Mouse (Mus musculus) A20 (cell line): ENCODE results near the gene Arhgef9.

Experiments used
- DNase-seq: peaks from one replicate; pipeline ENCODE4 v3.0.0-alpha.2; 2011; ENCODE audit warnings: low read depth, low spot score

Arhgef9 gene

DNA sequence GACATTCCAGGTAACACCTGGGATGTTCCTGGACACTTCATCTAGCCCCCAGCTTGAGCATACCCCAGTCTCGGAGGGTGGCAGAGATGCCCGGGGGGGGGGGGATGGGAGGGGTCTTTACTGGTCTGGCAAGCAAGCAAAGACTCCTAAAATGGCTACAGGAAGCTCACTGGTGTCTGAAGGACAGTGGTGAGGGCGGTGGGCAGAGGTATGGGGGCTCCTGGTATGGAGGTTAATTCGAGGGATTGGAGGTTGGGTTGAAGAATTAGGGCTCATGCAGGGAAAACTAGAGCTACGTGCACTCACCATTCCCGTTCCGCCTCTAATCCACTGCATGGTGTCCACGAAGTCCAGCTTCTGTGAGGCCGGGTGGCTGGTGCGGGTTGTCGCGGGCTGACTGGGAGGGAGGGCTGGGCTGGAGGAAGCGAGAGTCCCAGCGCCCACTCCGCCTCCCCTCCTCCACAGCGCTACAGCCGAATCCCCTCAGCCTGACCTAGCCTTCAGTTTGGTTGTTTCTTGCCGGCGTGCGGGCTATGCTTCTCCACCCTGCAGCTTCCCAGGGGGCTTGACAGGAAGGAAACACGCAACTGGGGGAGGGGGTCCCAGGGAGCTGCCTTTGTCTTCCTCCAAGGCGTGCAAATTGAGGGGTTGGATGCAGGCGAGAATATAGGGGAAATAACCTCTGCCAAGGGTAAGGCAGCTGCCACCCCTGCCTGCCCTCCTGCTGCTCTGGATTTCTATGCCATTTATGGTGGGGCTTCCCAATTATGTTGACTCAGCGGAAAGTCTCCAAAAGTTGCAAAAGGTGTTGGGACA lies at the start of gene Arhgef9:
Gene Arhgef9 (minus strand): TSS at position 753 of the 816 bp plus-strand sequence.
- DNase-seq: no peak

DNA sequence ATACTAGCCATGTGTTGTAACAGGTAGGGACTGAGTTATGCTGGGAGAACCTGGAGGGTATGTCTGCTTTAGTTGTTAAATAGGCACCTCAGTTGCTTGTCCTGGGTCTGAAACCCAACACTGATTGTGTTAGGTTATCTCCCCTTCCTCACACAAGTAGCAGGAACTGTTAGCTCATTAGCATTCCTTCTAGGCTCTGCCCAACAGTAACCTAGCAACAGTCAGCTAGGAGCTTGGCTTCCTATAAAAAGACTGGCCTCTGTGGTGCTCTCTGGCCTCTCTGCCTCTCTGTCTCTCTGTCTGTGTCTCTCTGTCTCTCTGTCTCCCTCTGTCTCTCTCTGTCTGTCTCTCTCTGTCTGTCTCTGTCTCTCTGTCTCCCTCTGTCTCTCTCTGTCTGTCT lies 42.2 kb upstream of the Arhgef9 start:
- DNase-seq: no peak

DNA sequence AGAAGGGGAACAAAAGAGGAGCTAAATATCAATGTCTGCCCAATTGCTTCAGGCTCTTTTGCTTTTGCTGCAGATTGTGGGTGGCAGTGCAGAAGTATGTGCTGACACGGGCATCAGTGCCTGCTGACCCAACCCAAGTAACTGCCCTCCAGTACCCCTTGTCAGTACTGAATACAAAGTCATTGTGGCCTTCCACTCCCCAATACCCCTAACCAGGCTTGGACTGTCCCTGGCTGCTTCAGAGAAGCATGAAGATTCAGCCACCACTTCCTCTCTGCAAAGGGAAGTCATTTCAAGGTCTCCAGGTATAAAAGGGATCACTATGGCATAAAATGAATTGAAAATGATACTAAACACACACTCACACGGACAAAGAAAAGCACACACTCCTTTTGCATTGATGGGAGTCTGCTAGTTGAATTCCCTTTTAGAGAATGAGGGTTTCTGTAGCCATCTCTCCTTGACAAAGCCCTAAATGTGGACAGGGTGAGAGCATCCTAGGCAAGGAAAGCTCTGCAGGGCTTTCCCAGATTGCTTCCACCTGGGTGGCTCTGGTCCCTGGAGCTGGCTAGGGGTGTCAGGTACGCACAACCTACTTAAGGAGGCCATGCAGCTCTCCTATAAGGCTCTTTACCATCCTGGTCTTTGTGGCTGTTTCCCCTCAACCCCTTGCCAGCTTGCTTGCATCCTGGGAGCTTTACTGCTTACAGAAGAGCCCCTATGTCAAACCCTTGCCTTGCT lies 1.1 kb downstream of the Arhgef9 start:
- peak; percentile 4 for DNase-seq

DNA sequence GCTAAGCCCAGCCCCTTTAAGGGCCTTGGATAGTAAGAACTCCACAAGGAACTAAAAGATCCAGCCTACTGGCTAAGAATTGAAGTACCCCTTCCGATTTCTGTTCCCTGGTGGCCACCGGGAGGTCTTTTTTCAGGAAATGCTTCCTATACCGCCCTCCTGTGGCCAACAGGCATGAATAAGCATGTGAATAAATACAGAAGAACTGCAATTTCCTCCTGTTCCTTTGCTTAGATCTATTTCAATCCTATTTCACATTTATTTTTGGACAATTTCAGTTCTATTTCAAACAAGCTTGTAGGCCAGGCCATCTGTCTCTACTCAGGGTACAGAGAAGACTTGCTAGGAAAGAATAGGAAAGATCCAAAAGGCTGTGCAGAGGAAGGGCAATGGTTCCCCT lies 20.7 kb downstream of the Arhgef9 start:
- peak; percentile 60 for DNase-seq

DNA sequence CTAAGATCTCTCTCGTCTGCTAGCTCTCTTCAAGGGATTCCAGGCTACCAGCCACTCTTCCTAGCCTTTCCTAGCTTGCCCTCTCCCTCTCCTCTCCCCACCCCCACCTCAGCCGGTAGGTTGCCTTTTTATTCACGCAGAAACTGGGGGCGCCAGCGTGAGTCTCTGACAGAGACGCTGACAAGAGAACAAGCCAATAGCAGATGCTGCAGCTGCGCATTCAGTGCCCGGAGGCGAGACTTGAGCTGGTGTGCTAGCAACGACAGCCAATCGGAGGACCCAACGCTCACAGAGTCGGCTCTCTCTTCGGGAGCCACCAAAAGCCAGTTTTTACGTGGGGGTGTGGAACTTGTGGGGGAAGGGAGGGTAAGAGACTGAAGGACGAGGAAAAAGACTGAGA lies 30.3 kb downstream of the Arhgef9 start:
- peak; percentile 89 for DNase-seq

DNA sequence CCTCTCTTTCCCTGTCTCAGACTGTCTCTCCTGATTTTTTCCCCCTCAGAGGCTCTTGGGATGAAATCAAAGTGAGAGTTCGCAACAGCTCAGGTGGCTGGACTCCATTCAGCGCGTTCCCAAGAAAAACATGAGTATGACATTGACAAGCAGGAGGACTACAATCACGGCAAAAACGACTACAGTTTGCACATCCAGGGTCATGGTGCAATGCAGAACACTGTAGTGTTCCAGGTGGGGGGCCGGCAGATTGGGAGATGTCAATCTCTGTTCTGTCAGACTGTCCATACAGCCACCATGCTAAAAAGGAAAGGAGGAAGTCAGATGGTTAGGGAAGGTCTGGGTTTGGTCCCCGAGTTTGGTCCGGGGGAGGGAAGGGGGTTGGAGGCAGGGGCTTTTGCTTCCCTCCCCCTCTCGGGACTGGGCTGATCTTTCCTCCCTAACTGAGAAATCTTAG lies 31.0 kb downstream of the Arhgef9 start:
- peak; percentile 59 for DNase-seq

DNA sequence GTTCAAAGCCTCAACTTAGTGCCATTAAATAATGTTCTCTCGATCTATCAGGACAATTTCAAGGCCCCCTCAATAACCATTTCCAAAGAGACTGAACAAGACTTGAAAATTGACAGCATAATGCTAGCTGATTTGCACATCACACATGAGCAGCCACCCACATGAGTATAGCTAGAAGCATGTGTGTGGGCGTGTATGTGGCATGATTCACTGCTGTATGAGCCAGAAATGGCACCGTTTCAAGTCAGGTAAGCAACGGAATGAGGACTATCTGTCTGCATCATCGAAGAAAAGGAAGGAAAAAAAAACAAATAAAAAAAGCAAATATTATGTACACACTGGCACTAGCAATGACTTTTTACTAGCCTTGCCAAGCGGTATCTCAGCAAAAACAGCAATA lies 32.5 kb downstream of the Arhgef9 start:
- peak; percentile 45 for DNase-seq

DNA sequence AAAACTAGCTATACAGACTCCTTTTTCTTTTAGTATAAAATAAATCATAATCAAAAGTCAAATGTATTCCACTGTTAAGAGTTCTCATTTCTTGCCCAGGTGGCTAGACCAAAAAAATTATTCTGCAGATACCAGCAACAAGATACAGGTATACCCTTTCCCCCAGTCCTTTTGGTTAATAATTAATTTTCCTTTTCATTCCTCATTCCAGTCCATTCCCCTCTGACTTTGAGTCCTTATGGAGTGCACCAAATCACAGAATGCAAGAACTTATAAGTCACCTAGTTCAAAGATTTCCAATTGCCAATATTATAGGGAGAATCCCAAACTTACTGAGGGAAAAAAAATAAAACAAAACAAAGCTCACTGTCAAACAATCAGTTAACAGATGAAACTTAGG lies 33.2 kb downstream of the Arhgef9 start:
- DNase-seq: no peak

DNA sequence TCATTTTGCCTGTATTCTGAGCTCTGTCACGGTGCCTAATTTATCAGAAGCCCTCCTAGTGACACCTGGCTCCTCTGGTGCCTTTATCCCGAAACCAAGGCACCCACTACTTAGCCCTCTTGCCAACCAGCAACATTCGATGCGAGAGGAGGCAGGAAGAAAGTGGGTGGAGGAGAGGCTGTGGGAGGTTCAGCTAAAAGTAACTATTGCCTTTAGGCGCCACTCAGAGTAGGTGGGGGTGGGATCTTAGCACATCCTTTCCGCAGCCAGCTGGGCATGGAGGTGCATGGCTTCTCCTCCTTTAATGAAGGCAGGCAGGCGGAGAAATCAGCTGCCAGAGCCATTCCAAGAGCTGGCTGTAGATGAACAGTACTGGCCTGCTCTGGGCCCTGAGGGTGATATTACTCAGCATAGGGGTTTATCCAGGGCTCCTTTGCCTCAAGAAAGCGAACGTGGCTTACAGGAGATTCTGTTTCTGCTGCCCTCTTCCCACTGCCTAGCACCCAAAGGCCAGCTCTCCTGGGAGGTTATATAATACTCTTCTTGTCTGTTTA lies 39.7 kb downstream of the Arhgef9 start:
- no peak for DNase-seq

DNA sequence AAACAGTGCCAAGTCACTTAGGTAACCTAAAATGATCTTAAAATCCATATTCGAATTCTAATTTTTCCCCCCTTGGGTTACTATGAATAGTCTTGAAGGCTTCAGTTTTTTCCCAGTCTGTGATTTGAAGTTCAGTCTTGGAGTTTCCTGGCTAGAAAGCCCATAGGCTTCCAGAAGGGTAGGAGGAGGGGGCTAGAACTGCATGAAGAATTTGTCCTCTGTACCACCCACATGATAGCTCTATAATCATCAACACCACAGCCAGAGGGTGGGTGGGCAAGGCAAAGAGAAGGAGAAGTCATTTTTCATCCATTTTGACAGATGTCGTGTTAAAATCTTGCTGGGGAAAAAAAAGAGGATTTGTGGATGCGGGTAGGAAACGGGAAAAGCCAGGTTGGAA lies 58.0 kb downstream of the Arhgef9 start:
- DNase-seq: no peak

DNA sequence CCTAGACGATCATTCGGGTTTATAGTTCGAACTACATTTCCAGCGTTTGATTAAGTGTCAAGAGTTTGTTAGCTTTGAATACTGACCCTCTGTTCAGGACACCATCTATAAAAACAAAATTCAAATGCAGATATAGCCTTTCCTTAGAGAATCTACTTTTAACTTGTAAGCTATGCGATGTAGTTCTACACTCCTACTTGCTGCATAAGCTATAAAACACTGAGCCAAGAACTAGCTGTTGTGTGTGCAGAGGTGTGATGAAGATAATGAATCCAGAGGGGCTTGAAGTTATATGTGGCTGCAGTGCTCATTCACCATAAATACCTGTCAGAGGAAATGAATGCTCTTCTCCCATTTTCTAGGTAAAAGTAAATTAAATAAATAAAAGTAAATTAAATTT lies 63.2 kb downstream of the Arhgef9 start:
- no peak for DNase-seq

DNA sequence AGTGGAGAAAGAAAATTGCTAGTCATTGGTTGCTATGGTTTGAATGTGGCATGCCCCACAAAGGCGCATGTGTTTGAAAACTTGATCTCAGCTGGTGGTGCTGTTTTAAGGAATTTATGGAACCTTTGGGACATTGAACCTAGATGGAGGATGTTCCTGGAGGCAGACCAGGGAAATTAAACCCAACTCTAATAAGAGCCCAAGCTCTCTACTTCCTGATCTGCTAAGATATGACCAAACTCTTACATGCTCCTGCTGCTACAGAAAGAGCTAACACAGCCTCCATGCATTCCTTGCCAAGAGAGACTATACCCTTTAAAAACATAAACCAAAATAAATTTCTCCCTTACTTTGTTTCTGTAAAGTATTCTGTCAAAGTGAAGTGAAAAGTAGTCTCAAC lies 63.7 kb downstream of the Arhgef9 start:
- DNase-seq: no peak

DNA sequence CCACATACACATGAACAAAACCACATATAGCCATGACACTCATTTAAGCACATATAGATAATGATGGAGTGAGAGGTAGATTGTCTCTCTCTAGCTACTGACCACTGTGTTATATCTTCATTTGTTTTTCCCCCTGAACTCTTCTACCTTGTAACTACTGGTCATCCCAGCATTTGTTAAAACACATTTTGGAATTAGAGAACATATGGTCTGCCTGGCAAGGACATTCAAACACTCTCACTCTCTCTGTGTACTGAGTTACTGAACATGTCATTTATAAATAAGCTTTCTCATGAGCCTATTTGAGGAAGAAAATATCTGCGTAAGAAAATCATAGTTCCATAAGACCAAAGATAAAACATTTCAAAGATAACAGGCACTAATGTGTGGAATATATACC lies 64.9 kb downstream of the Arhgef9 start:
- DNase-seq: no peak

DNA sequence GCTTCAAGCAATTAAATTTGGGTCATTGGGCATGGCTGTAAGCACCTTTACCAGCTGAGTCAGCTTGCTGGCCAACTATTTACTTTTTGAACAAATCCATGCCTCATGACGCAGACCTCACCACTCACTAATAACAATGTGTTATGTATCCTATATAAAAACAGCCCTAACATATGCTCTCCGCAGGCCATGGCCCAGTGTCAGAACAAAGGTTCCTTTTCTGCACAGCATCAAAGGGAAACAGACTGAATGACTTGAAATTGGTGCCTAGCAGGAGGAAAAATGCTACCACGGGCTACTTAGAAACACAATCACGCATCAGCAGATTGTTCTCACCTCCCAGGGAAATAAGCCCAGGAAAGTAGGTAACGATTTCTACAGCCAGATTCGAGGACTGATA lies 73.2 kb downstream of the Arhgef9 start:
- DNase-seq: no peak

DNA sequence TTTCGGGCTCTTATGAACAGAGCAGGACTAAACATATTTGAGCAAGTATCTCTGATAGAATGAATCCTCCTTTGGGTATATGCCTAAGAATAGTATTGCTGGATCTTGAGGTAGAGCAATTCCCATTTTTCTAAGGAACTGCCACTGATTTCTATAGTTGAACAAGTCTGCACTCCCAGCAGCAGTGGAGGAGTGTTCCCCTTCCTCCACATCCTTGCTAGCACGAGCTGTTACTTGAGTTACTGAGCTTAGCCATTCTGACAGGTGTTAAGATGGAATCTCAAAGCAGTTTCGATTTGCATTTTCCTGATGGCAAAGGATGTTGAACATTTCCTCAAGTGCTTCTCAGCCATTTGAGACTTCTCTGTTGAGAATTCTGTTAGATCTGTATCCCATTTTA lies 92.3 kb downstream of the Arhgef9 start:
- DNase-seq: no peak

DNA sequence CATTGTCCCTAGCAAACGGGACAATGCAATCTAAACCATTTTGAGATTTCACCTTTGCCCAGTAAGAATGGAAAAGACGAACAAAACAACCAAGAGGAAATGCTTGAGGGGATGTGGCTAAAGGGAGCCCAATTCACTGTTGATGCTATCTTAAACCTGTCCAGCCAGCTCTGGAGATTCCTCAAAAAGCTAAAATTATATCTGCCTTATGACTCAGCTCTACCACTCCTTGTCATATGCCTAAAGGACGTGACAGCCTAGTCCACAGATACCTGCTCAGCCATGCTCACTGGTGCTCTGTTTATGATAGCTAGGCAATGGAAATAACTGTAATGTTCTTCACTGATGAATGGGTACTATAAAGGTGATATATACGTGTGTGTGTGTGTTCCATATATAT lies 109.0 kb downstream of the Arhgef9 start:
- DNase-seq: no peak

DNA sequence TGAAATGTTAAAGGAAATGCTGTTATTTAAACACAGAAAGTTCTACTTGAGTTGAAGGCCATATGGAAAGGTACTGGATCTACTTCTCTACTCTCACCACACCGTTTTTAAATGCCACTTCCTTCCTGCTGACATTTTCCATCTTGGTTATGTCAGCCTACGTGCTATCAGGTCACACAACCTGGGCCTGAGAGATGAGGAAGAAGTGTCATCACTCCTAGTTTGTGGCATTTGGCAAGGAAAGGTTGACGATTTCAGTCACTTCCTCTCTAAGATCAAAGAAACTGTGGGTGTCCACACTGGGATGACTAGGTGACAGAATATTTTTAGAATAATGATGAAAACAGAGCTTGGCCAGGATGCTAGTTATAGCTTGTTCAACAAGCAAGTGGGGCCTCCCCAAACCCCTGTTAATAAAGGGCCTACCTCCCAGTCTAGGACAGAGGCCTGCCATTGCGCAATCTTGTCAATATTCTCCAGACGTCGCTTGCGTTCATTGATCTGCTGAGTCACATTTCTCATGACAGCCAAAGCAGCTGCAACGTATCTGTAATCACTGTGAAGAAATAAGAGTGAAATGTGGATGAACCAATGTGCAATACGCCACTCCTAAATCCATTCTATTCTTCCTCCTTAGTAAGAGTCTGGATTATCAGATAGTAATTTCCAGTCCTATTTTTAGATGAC lies 119.5 kb downstream of the Arhgef9 start:
- DNase-seq: no peak

DNA sequence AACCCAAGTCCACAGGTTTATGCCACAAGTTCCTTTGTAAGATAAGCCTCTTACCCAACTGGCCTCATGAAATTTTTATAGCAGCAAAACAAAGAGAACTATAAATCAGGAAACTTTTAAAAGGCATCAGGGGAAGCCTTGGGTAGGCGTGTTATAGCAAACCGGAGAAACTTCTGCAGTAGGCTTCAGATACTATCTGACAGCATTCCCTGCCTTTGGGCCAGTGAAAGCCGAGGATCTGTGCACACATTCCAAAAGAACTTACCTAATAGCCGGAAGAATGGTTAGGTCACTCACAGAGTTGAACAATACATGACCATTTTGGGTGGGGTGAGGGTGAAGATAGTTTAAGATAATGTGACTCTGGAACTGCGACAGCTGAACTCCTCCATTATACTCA lies 168.7 kb downstream of the Arhgef9 start:
- DNase-seq: no peak

DNA sequence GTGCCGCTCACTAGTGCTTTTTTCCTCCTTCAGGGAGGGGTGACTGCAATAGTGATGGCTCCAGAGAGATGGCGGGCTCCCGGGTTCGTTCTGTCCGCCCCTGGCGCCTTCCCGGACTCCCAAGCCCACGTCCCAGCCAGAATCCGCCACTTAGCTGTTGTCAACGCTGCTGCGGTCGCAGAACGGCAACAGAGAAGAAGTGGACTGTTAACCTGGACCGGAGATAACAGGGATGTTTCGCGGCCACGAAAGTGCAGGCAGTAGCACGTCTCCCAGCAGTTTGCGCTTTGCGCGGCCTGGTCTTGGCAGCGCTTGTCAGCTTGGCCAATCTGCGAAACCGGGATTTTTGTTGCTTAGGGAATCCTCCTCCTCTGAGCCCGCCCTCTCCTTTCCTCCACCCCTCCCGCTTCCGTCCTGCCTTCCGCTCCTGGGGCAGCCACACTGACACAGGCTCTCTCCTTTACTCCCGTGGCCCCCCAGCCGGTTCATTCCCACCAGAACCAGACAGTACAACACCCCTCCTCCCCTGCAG lies 170.2 kb downstream of the Arhgef9 start, which contains the start of gene Spin4:
Gene Spin4 (minus strand): TSS at position 322 of the 532 bp plus-strand sequence.
- peak; percentile 61 for DNase-seq

DNA sequence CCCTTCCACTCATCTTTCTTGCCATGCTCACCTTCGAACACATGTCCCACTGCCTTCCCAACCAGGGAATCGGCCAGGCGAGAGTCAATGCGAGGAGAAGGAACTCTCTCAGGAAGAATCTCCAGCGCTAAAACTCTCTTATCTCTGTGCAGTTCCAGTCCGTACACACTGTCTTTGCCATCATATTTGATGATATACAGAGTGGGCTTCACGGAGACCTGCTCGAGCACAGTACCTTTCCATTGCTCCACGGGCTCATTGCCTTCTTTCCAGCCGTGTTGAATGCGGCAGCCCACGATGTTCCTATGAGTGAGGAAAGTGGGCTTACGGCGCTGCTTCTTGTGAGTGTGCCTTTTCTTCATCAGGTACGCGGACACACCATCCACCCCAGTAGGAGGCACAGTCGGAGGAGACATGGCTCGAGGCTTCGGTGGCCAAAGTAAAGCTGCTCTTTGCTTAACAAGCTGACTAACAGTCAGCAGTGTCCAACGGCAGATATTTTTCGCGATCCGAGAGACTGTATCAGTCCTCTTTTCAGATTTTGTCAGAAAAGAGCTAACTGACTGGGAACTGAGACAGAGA lies 170.8 kb downstream of the Arhgef9 start:
- peak; percentile 74 for DNase-seq

DNA sequence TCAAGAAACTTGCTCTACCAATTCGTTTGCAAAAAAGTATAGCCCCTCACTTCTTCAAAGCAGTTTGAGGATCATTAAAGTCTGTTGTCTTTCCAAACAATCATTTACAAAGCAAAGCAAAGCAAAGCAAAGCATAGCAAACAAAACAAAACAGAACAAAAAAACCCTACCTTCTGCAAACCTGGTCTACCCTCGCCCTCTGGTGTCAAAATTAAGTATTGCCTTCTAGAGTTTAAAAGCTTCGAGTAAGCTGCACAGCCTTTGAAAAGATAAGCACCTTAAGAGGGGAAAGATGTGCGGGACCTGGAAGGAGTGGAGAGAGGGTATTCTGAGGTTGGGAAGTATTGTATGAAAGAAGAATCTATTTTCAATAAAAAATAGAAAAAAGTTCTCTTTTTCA lies 184.6 kb downstream of the Arhgef9 start:
- peak; percentile 64 for DNase-seq
